Mouse (Mus musculus) left cerebral cortex, postnatal 36 days (tissue): ENCODE results near the gene Olfr1276. TPM values are rescaled to one million over a fixed set of nuclear protein-coding genes. Genes with fewer than 3 reads are reported as not detected.

Source experiments
- DNase-seq, 2 experiments: peaks; one replicate each; pipeline ENCODE4 v3.0.0; 2021 to 2022; ENCODE audit warnings: low spot score in 2 of 2, mixed read lengths in 1 of 2
- intact Hi-C: fragments of 180-260 bp; cut with DNase I; formaldehyde crosslinking; loops from one replicate; pipeline ENCODE4 v1.15.1; 2025
- total RNA-seq, 2 experiments: library from RNA; stranded (reverse); gene quantifications; 2 replicates each; pipeline ENCODE4 v1.2.3; 2021

The Olfr1276 gene
- not detected for total RNA-seq

- intact Hi-C loops = no loop called here
- no peak for DNase-seq
Measured at GRCm38 (mm10) chr2:111254216-111254615, at the start of gene Olfr1276. TSS of gene Olfr1276 (plus strand) at chr2:111254516.

- no peak for DNase-seq
- intact Hi-C loops = no loop called here
Measured at GRCm38 (mm10) chr2:111229502-111229901, 24.8 kb upstream of the Olfr1276 start, which contains the start of gene 4930430A15Rik. TSS of gene 4930430A15Rik (minus strand) at chr2:111229602.

- DNase-seq = no peak
- intact Hi-C loops = no loop called here
Measured at GRCm38 (mm10) chr2:111235186-111235585, 19.1 kb upstream of the Olfr1276 start, which contains the start of gene Olfr1275. TSS of gene Olfr1275 (minus strand) at chr2:111235286.

- DNase-seq = no peak
- intact Hi-C loops = no loop called here
Measured at GRCm38 (mm10) chr2:111274006-111274405, 19.7 kb downstream of the Olfr1276 start, which contains the start of gene Olfr1277. TSS of gene Olfr1277 (minus strand) at chr2:111274106.

GRCm38 (mm10) chr2:111289836-111290235 is 35.5 kb downstream of the Olfr1276 start, which contains the start of gene Olfr1278:
TSS of gene Olfr1278 (plus strand) at chr2:111290136.
- intact Hi-C loops = no loop called here
- DNase-seq = no peak

GRCm38 (mm10) chr2:111298541-111298940 is 44.2 kb downstream of the Olfr1276 start:
- no peak for DNase-seq
- intact Hi-C loops = no loop called here

- no peak for DNase-seq
- intact Hi-C loops = no loop called here
Measured at GRCm38 (mm10) chr2:111300374-111300773, 46.1 kb downstream of the Olfr1276 start, which contains the start of gene Olfr1279. TSS of gene Olfr1279 (plus strand) at chr2:111300635.

Other genes with a start within 250 kb of the Olfr1276 start
- gene Gm13941, start 148.5 kb upstream of the Olfr1276 start, total RNA-seq = not detected
- gene Gm15130, start 101.6 kb upstream of the Olfr1276 start, total RNA-seq = not detected
- gene 4930430A15Rik, start 24.9 kb upstream of the Olfr1276 start, total RNA-seq = not detected
- gene Olfr1275, start 19.2 kb upstream of the Olfr1276 start, total RNA-seq = not detected
- not detected for gene Olfr1277, start 19.6 kb downstream of the Olfr1276 start, total RNA-seq
- gene Olfr1278, start 35.6 kb downstream of the Olfr1276 start, total RNA-seq = not detected
- gene Olfr1279, start 46.1 kb downstream of the Olfr1276 start, total RNA-seq = not detected
- gene Olfr1280, start 59.5 kb downstream of the Olfr1276 start, total RNA-seq = not detected
- not detected for gene Olfr1281, start 72.0 kb downstream of the Olfr1276 start, total RNA-seq
- not detected for gene Olfr1282, start 81.6 kb downstream of the Olfr1276 start, total RNA-seq
- gene Olfr1283, start 112.3 kb downstream of the Olfr1276 start, total RNA-seq = not detected
- gene Olfr1284, start 121.0 kb downstream of the Olfr1276 start, total RNA-seq = not detected
- not detected for gene Olfr1286, start 168.6 kb downstream of the Olfr1276 start, total RNA-seq
- gene Olfr1287, start 194.6 kb downstream of the Olfr1276 start, total RNA-seq = not detected
- gene Olfr1288, start 219.6 kb downstream of the Olfr1276 start, total RNA-seq = not detected
- gene Olfr1289, start 226.3 kb downstream of the Olfr1276 start, total RNA-seq = not detected
- gene Olfr1290, start 239.3 kb downstream of the Olfr1276 start, total RNA-seq = not detected
- gene Olfr1291-ps1, start 242.7 kb downstream of the Olfr1276 start, total RNA-seq = not detected